Mouse (Mus musculus) midbrain, embryonic 11.5 days (tissue): ENCODE data around the gene Mprip. TPM values are rescaled to one million over a fixed set of nuclear protein-coding genes. Genes with fewer than 3 reads are reported as not detected.

Experiments used
- ATAC-seq: fragments of 200-750 bp; cut with Nextera tagmentation; 2 replicates; pipeline ENCODE4 v1.8.0; 2017; ENCODE audit warnings: moderate TSS enrichment, moderate library complexity; ENCODE audit not compliant: low FRiP score
- DNase-seq: peaks from one replicate; pipeline ENCODE4 v3.0.0; 2015; ENCODE audit warnings: low spot score; ENCODE audit errors: missing footprints
- H3K27ac ChIP-seq: fragments of 300-500 bp; sonication (generic); 2 replicates; pipeline ENCODE4 v1.5.1; 2014; ENCODE audit warnings: low read depth, low read length
- H3K27me3 ChIP-seq: fragments of 300-500 bp; sonication (generic); 2 replicates; pipeline ENCODE4 v1.6.1; 2014; ENCODE audit warnings: mild to moderate bottlenecking, low read length, moderate library complexity, mixed read lengths; ENCODE audit not compliant: control insufficient read depth, insufficient read depth
- H3K36me3 ChIP-seq: fragments of 300-500 bp; sonication (generic); 2 replicates; pipeline ENCODE4 v1.6.1; 2014; ENCODE audit warnings: mild to moderate bottlenecking, low read length, moderate library complexity, mixed read lengths; ENCODE audit not compliant: control insufficient read depth, insufficient read depth
- H3K4me1 ChIP-seq: fragments of 300-500 bp; sonication (generic); 2 replicates; pipeline ENCODE4 v1.6.1; 2014; ENCODE audit warnings: low read length; ENCODE audit not compliant: control insufficient read depth, insufficient read depth
- H3K4me2 ChIP-seq: fragments of 300-500 bp; sonication (generic); 2 replicates; pipeline ENCODE4 v1.6.1; 2014; ENCODE audit warnings: mild to moderate bottlenecking, moderate library complexity
- H3K4me3 ChIP-seq: fragments of 300-500 bp; sonication (generic); 2 replicates; pipeline ENCODE4 v1.5.1; 2014; ENCODE audit warnings: low read depth, low read length
- H3K9ac ChIP-seq: fragments of 300-500 bp; sonication (generic); 2 replicates; pipeline ENCODE4 v1.6.1; 2014; ENCODE audit warnings: low read length
- H3K9me3 ChIP-seq: fragments of 300-500 bp; sonication (generic); 2 replicates; pipeline ENCODE4 v1.6.1; 2016; ENCODE audit warnings: low read length; ENCODE audit not compliant: control insufficient read depth
- WGBS: fragments of 180-500 bp; shearing (Covaris S2); extraction: QIAGEN DNeasy Blood & Tissue Kit; methylation state at CpG from one replicate; pipeline ENCODE4 v1.1.7; 2014; 5-methylcytosine and 5-hydroxymethylcytosine counted together
- polyA plus RNA-seq: library from polyadenylated mRNA; unstranded; fragments of >200 nt; fragmentation: Nextera tagmentation; extraction: Ambion mirVana; gene quantifications from 2 replicates; pipeline ENCODE4 v1.2.1, GENCODE M21; 2014

The Mprip gene
- polyA plus RNA-seq, 1 experiment from 2014 or later: 69.5 TPM

- Histone ChIP-seq H3K9me3 (no peaks in the 10 kb centered on the region), H3K4me3 (no peak overlapping the region), H3K9ac (no peak overlapping the region), H3K36me3 (peaks cover 28% of the 10 kb centered on the region), H3K4me1 (peaks cover 9% of the 10 kb centered on the region), H3K27ac (no peak overlapping the region), H3K27me3 (no peaks in the 10 kb centered on the region), H3K4me2 (no peak overlapping the region)
- ATAC-seq (no peak), DNase-seq (no peak)
- 87% methylated on average over 1 of the region's 1 CpGs for WGBS
Measured at GRCm38 (mm10) chr11:59805256-59805655, 144.2 kb downstream of the Mprip start.

DNA sequence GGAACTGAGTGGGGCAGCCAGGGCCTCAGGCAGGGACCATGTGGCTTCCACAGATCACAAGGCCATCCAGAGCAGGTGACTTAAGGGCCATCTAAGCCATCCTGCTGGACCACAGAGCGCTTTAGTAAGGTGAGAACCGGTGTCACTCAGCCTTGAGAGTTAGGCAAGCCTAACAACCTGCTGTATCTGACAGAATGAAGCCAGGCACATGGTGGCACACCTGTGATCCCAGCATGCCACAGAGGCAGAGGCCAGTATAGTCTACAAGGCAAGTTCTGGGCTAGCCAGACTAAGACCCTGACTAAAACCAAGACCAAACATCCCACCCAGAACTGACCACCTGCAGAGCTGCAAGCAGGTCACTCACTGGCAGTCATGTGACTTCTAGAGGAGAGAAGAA lies 144.6 kb downstream of the Mprip start:
- no peak overlapping the region for H3K9ac ChIP-seq
- ATAC-seq: no peak
- H3K36me3 ChIP-seq: peaks cover 25% of the 10 kb centered on the region
- no peaks in the 10 kb centered on the region for H3K9me3 ChIP-seq
- no peak overlapping the region for H3K4me2 ChIP-seq
- no peak for DNase-seq
- H3K27ac ChIP-seq: no peak overlapping the region
- H3K4me3 ChIP-seq: no peak overlapping the region
- peaks cover 9% of the 10 kb centered on the region for H3K4me1 ChIP-seq
- H3K27me3 ChIP-seq: no peaks in the 10 kb centered on the region
- 98% methylated on average over 2 of the region's 2 CpGs for WGBS

- DNase-seq: peak; percentile 87
- no peak for ATAC-seq
- peak overlapping the region; percentile 97 for H3K9ac ChIP-seq
- no peak overlapping the region for H3K27ac ChIP-seq
- H3K9me3 ChIP-seq: no peaks in the 10 kb centered on the region
- peaks cover 9% of the 10 kb centered on the region for H3K4me1 ChIP-seq
- peak overlapping the region; percentile 81 for H3K4me2 ChIP-seq
- no peaks in the 10 kb centered on the region for H3K27me3 ChIP-seq
- peak overlapping the region; percentile 70; the same call in 1 of the 2 replicates for H3K4me3 ChIP-seq
- 70% methylated on average over 14 of the region's 14 CpGs for WGBS
- peaks cover 10% of the 10 kb centered on the region for H3K36me3 ChIP-seq
Measured at GRCm38 (mm10) chr11:59808170-59808960, 147.3 kb downstream of the Mprip start.

- H3K27me3 ChIP-seq: no peaks in the 10 kb centered on the region
- peak overlapping the region; percentile 81 for H3K4me2 ChIP-seq
- peak overlapping the region; percentile 97 for H3K27ac ChIP-seq
- peak overlapping the region; percentile 97 for H3K9ac ChIP-seq
- H3K9me3 ChIP-seq: no peaks in the 10 kb centered on the region
- peaks cover 10% of the 10 kb centered on the region for H3K36me3 ChIP-seq
- no peak for DNase-seq
- peak overlapping the region; percentile 70 for H3K4me3 ChIP-seq
- under 1% methylated on average over 15 of the region's 15 CpGs for WGBS
- ATAC-seq: peak; percentile 51
- peaks cover 9% of the 10 kb centered on the region for H3K4me1 ChIP-seq
Measured at GRCm38 (mm10) chr11:59809071-59809669, 148.1 kb downstream of the Mprip start.

DNA sequence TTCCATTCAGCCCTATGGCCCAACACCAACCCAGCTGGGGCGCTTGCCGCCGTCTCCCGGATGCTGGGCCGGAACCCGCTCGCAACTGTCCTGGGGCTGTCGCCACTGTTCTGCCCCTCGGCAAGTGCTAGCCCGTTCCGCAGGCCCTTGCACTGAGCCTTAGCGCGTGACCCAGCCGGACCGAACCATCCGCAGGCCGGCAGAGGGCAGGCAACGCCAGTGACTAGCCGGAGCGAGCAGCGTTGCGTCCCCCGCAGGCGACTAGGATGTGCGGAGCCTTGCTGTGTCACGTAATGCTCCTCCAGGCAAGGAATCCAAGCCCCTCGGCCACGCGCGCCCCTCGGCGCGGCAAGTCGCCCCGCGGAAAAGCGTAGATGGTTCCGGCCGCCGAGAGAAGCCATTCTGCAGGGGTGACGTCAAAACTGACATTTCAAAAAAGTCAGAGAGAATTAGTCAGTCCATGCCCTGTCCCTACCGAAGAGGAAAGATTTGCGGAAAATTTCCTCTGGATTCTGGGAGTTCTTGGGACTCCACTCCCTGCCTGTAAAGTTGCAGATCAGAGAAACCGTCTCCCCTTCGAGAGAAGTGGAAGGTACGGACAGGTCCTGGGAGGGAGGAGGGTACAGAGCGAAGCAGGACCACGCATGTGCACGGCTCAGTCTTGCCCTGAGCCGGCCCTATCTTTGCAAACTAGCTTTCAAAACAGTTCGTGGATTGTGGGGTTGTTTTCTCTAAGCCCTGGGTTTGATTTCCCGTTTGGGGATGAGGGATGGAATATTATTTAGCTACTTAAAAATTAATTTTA lies 148.8 kb downstream of the Mprip start, which contains the start of gene Flcn:
TSS of gene Flcn (minus strand) at position 347 of the 805 bp plus-strand sequence.
- H3K36me3 ChIP-seq: peaks cover 7% of the 10 kb centered on the region; the same call in 1 of the 2 replicates
- no peaks in the 10 kb centered on the region for H3K27me3 ChIP-seq
- H3K9me3 ChIP-seq: no peaks in the 10 kb centered on the region
- peak within 1 kb of the TSS; percentile 81 for H3K4me2 ChIP-seq
- DNase-seq: peak; percentile 99
- peak within 1 kb of the TSS; percentile 97 for H3K9ac ChIP-seq
- peak within 1 kb of the TSS; percentile 70 for H3K4me3 ChIP-seq
- peak; percentile 96 for ATAC-seq
- H3K27ac ChIP-seq: peak within 1 kb of the TSS; percentile 97
- WGBS: under 1% methylated on average over 52 of the region's 52 CpGs
- H3K4me1 ChIP-seq: peaks cover 9% of the 10 kb centered on the region

DNA sequence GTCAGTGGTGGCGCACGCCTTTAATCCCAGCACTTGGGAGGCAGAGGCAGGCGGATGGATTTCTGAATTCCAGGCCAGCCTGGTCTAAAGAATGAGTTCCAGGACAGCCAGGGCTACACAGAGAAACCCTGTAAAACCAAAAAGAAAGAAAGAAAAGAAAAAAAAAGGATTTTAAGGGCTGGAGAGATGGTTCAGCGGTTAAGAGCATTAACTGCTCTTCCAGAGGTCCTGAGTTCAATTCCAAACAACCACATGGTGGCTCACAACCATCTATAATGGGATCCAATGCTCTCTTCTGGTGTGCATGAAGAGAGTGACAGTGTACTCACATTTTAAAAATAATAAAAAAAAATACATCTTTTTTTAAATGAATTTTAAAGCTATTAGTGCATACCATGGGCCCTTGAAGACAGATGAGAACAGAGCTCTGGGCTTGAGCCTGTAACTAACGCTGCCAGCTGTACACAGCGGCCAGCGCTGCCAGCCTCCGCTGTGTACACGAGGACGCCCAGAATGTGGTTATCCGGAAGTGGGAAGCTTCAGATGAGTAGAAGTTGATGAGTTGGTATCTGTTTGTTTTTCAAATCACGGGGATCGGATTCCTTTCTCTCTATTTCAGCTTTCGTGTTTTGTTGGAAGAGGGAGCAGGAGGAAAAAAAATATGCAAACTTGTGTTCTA lies 149.5 kb downstream of the Mprip start:
- Histone ChIP-seq H3K27me3 (no peaks in the 10 kb centered on the region), H3K4me2 (peak overlapping the region; percentile 81), H3K27ac (peak overlapping the region; percentile 97; the same call in 1 of the 2 replicates), H3K9me3 (no peaks in the 10 kb centered on the region), H3K4me1 (peaks cover 9% of the 10 kb centered on the region), H3K36me3 (0 out of 2 replicates have a peak, but pooled peaks cover 4% of the 10 kb centered on the region), H3K4me3 (peak overlapping the region; percentile 70), H3K9ac (peak overlapping the region; percentile 97)
- DNase-seq: no peak
- 64% methylated on average over 14 of the region's 14 CpGs for WGBS
- ATAC-seq: no peak

- 0 out of 2 replicates have a peak, but pooled peaks cover 5% of the 10 kb centered on the region for H3K36me3 ChIP-seq
- H3K4me2 ChIP-seq: no peak overlapping the region
- whole genome bisulfite sequencing: 72% methylated on average over 4 of the region's 4 CpGs
- DNase-seq (no peak), ATAC-seq (no peak)
- H3K27me3 ChIP-seq: no peaks in the 10 kb centered on the region
- H3K4me1 ChIP-seq: peaks cover 9% of the 10 kb centered on the region
- no peak overlapping the region for H3K27ac ChIP-seq
- H3K4me3 ChIP-seq: no peak overlapping the region
- H3K9ac ChIP-seq: no peak overlapping the region
- H3K9me3 ChIP-seq: no peaks in the 10 kb centered on the region
Measured at GRCm38 (mm10) chr11:59811211-59811610, 150.1 kb downstream of the Mprip start.

DNA sequence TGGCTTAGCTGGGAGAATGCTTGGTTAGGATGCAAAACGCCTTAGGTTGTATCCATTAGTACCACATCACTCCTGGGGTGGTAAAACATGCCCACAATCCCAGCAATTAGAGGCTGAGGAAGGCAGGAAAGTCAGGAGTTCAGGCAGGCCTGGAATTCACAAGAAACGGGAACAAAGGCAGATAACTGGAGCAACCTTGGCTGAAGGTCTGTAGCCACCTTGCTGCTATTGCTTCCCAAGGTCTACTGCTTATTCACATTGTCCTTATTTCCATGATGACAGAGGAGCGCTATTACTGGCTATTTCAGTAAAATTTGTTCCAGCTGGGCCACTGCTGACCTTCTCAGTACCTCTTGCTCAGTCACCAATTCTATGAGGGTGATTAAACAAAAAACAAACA lies 152.2 kb downstream of the Mprip start:
- DNase-seq (no peak), ATAC-seq (no peak)
- 79% methylated on average over 3 of the region's 3 CpGs for WGBS
- Histone ChIP-seq H3K4me3 (no peak overlapping the region), H3K27me3 (no peaks in the 10 kb centered on the region), H3K9me3 (no peaks in the 10 kb centered on the region), H3K27ac (no peak overlapping the region), H3K4me2 (no peak overlapping the region), H3K4me1 (peaks cover 9% of the 10 kb centered on the region), H3K9ac (no peak overlapping the region), H3K36me3 (peaks cover 10% of the 10 kb centered on the region; the same call in 1 of the 2 replicates)
